Mouse (Mus musculus): ENCODE measurements at regions not wholly inside any gene's neighbourhood (a gene's known extent, or its start where the extent isn't known, plus 50 kb on each side); places are given as distances from the start of the nearest gene placed in this dataset.

GRCm38 (mm10) chr10:112742123-112742522, 186.7 kb downstream of the Atxn7l3b start:
- no peaks in the 10 kb centered on the region for H3K9me3 ChIP-seq (ENCODE audit: control insufficient read depth, insufficient read depth, low read depth, low read length)
- no peak overlapping the region for H3K9ac ChIP-seq (ENCODE audit: insufficient read depth, low read depth, low read length, poor library complexity, severe bottlenecking)
- H3K4me3 ChIP-seq (ENCODE audit: insufficient read depth in 1 of 2, low read depth in 1 of 2, low read length in 2 of 2, poor library complexity in 1 of 2, severe bottlenecking in 1 of 2), result no peak overlapping the region
- no peaks in the 10 kb centered on the region for H3K36me3 ChIP-seq (ENCODE audit: control insufficient read depth, insufficient read depth, low read length, poor library complexity, severe bottlenecking)
- in situ Hi-C loops (cut with MboI; ENCODE audit: low sequenced_read_pairs in 2 of 2, unreplicated experiment in 2 of 2), result no loop called here
- no peak for DNase-seq (ENCODE audit: low read depth, low spot score)
- TF ChIP-seq CHD2 (IDR thresholded peaks at IDR 0.05; ENCODE audit: low read depth, low read length), result no peak
- H3K27ac ChIP-seq (ENCODE audit: insufficient read depth, low read depth, low read length, poor library complexity, severe bottlenecking), result no peak overlapping the region
- H3K4me1 ChIP-seq (ENCODE audit: control insufficient read depth in 2 of 2, insufficient read depth in 2 of 2, low read length in 2 of 2, poor library complexity in 1 of 2), result no peaks in the 10 kb centered on the region

Data from ES-E14 (cell line).